Mouse (Mus musculus) gastrocnemius, postnatal 4 days (tissue): ENCODE data around the gene Qrfpr. TPM values are rescaled to one million over a fixed set of nuclear protein-coding genes. Genes with fewer than 3 reads are reported as not detected.

ENCODE experiments used
- DNase-seq, 2 experiments: peaks; one replicate each; pipeline ENCODE4 v3.0.0; 2021 to 2022; ENCODE audit warnings: low spot score in 2 of 2, mixed read lengths in 2 of 2
- long read RNA-seq, 2 experiments: library from polyadenylated mRNA; stranded (forward); transcript quantifications; one replicate each; pipeline ENCODE4 v2.0.0; 2021
- total RNA-seq, 2 experiments: library from RNA; stranded (reverse); gene quantifications; 2 replicates each; pipeline ENCODE4 v1.2.3; 2021

Gene Qrfpr
- total RNA-seq, result not detected
- long read RNA-seq, experiment 1, result 0 reads
- long read RNA-seq, experiment 2, result 0 reads

GRCm38 (mm10) chr3:36221743-36222682 is at the start of gene Qrfpr:
Qrfpr (minus strand) TSS chr3:36222313.
- DNase-seq, result no peak

DNA sequence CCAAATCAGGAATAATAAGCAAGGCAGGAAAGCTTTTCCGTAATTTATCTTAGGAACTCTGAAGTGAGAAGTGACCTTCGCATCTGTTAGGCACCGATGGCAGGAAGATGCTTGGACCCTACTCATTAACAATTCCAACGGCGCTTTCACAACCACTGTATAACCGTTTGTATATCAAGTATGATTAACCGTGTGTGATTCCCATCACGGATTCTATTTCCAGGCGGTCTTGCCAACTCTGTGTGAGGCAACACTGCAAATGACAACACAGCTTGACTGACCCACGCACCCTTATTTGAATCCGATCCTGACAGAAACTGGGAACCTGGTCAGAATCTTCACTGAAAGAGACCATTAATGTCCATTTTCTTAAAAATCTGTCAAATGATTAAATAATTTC is 41.8 kb upstream of the Qrfpr start:
- DNase-seq, result no peak

GRCm38 (mm10) chr3:36263265-36263664 is 41.2 kb upstream of the Qrfpr start:
- no peak for DNase-seq

DNA sequence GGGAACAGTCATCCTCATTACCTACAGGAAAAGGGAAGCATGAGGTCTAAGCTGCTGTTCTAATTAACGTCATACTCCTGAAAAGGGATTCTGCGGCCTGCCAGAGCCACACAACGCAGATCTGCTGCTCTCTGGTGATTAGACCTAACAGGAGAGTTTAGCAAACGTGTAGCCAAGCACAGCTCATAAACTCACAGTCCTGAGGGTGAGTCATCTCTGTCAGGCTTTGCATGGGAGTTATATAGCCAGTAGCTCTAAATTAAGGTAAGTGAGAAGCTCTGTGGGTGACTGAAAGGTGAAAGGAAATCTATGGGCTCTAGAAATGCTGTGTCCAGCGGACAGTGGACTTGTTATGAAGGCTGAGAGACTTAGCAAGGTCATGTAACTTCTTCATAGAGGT is 28.5 kb upstream of the Qrfpr start:
- no peak for DNase-seq

- no peak for DNase-seq
These were observed 26.3 kb upstream of the Qrfpr start for GRCm38 (mm10) chr3:36248446-36248845.

GRCm38 (mm10) chr3:36229941-36230340 is 7.8 kb upstream of the Qrfpr start:
- DNase-seq, result no peak

DNA sequence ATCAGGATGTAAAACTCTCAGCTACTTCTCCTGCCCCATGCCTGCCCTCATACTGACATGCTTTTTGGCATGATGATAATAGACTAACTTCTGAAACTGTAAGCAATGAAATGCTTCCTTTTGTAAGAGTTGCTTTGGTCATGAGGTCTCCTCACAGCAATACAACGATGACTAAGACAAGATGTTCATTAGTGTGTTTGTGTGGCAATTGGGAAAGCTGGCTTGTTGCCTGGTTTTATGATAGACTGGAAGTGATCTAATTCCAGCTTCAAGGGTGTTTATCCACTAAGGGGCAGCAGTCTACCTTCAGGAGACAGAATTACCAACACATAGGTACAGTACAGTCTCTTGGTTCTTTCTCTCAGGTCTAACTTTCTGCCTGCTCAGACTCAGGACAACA is 5.1 kb upstream of the Qrfpr start:
- no peak for DNase-seq

DNA sequence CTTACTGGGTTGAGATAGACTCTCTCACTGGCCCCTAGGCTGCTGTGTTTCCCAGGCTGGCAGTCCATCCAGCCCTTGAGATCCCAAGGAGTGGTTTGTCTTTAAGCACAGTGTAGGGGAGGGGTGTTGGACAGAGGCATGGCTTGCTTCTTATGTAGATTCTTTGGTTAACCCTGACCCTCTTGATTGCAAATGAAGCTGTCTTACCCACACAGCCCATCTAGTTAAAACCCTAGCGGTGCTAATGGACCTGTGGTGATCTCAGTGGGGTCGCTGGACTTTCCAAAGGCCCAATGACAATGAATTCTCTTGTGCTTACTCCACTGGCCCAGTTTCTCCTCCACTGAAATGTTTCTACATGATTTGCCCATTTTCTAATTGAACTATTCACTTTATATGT is 1.2 kb upstream of the Qrfpr start:
- DNase-seq, result no peak

DNA sequence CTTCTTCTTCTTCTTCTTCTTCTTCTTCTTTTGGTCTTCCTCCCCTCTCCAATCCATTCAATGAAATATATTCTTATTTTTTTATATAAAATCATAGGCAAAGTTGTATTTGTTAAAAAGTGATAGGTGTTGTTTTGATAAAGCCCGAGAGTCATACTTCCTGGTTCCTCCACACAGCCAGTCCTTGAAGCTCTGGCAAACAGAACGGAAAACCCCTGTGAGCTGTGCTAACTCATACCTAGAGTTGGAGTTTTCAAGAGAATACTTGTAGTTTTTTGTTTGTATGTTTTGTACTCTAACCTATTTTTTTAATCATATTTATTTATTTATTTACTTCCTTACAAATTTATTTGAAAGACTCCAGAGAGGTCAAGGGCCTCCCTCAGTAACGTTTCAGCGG is 9.4 kb downstream of the Qrfpr start:
- DNase-seq, result no peak

GRCm38 (mm10) chr3:36210939-36211338 is 11.2 kb downstream of the Qrfpr start:
- no peak for DNase-seq

DNA sequence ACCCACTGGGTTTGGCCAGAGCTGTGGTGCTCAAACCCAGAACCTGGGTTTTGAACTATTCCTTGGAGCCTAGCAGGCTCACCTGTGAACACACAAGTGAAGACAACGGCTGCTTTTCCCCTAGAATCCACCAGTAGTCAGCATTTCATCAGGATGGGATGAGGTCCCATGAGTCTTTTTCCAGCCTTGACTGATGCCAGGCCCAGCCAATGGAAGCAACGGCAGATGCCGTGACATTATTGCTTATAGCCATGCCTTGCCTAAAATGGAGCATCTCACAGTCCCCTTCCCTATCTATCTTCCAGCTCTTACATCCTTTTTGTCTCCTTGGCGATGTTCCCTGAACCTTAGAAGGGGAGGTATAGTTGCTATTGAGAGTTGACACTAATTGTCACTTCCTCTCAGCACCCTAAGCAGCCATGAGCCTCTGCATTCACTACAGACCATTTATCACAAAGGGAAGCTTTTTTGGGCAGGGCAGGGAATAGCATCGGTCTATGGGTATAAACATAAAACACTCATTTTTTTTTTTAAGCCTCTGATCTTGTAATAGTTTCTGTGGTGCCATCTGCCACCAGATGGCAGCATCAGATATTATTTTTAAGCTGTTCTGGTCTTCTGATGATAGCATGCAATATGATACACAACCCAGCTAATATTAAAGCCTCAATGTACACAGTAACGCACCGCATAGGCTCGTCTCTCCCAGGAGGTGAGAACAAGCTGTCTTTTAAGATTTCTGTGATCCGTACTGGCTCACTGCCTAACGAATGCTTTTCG is 12.1 kb downstream of the Qrfpr start:
- DNase-seq, result peak in 1 of 2 experiments; percentile 22

DNA sequence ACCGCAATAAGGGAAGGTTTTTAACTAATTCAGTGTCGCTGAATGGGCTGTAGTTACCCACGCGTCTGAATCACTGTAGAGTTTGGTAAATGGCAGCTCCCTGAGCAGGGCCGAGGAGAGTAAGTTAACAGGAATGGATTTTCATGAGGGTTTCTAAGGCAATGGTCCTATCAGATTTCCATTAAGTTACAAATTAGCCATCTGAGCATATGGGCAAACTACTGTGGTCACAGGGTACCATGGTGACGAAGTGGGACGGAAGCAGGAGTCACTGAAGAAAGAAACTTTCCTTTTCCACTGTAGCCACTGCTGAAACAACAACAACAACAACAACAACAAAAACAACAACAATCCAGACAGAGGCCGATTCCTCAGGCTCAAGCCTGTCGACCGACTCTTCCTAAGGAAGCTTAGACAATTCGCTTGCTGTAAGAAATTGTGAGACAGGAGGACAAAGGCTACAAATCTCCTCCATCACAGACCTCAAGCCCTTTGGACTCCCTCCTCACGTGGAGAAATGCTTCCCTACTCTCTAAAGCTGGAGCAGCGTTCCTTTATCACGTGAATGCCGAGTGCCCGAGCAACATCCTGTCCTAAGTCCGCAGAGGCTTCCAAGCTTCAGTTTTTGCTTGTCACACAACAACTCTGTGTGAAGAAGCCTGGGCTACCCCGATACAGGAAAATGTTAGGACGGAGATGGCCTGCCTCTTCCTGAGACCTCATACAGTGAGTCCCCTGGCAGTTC is 14.4 kb downstream of the Qrfpr start:
- DNase-seq, result no peak

GRCm38 (mm10) chr3:36202932-36203331 is 19.2 kb downstream of the Qrfpr start:
- DNase-seq, result no peak

- DNase-seq, result no peak
These were observed 21.0 kb downstream of the Qrfpr start for GRCm38 (mm10) chr3:36201098-36201497.

DNA sequence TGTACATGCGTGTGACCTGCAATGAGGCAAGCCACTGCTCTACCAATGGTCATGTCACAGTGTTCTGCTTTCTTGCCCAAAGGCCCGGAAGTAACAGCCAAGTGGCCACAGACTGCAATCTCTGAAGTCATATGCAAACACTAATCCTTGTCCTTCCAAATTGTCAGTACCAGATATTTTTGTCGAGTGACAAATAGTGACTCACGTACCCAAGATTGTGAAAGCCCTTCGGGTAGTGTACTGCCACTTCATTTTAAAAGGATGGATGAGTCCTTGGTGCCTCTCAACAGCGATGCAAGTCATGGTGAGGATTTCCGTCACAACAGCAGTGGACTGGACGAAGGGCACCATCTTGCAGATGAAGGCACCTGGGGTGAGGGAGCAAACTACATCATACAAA is 32.9 kb downstream of the Qrfpr start:
- DNase-seq, result no peak

GRCm38 (mm10) chr3:36186510-36186909 is 35.6 kb downstream of the Qrfpr start:
- DNase-seq, result no peak

GRCm38 (mm10) chr3:36181519-36181918 is 40.6 kb downstream of the Qrfpr start:
- peak in 1 of 2 experiments; percentile 44 for DNase-seq

DNA sequence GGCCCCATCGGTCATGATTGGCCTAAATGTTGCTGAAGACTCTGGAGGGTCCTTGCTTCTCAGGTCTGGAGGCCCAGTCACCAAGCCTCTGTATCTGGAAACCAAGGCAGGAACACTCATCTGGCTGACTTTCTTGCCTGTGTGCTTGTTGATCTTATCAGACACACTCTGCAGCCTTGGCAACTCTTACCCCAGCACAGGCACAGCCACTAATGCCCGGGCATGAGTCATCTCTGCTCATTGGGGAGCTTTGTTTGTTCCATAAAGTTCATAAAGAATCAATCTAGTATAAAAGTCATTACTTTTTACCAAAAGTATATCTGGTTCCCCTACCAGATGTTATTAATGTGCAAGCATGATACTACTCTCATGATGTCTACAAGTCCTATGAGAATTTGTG is 48.4 kb downstream of the Qrfpr start:
- DNase-seq, result no peak

DNA sequence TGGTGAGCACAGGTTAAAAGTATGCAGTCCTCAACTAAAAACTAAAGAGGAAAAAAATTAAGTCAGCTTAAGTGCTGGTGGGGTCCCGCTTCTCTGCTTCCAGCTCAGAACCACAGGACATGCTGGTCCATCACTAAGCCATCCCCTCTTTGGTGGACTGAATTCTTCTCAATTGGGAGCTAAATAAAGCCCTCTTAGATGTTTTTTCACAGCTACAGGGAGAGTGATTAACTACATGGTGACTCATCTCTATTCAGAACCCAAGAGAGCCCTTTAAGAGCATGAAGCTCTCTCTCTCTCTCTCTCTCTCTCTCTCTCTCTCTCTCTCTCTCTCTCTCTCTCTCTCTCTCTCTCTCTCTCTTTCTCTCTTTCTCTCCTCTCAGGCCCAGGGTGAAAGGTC is 50.8 kb downstream of the Qrfpr start:
- DNase-seq, result no peak

DNA sequence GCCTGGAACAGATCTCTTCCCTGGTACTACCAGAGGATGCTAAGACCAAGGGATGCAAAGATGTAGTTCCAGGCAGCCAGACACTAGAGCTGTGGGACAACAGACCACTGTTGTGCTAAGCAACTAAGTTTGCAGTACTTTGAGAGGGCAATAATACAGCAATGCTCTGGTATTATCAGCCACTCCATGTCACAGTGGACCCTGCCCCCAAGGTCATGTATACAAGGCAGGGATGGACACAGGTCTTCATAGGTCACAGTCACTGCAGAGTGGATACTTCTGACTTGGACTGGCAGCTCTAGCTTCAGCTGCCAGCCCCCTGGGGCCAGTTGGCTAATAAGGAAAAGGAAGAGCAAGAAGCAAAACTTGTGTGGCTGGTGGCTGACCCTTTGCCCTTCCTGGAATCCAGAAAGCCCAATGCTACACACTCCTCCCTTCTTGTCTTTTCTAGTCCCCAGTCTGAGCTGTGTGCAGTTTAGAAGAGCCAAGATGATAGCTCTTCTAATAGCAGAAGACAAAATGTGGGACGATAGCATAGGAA is 51.4 kb downstream of the Qrfpr start:
- no peak for DNase-seq

DNA sequence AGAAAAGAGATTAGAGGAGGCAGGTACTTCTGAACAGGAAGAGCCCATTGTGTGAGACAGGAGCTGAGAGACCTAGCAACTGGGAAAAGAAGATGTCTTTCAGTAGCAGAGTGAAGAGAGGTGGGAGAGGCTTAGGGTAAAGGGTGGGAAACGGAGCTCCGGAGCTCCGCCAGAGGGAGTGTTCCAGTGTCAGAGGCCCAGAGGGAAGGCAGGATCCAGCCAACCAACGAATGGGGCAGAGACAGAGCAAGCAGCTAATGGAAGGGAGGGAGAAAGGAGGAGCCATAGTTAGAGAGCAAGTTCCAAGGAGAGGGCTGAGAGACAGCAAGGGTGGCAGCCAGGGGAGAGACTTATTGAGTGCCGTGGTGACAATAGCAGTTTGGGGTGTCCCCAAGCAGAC is 66.8 kb downstream of the Qrfpr start:
- no peak for DNase-seq
